Mouse (Mus musculus): Measurements from ENCODE around the gene Gfod1. TPM values are rescaled to one million over a fixed set of nuclear protein-coding genes. Genes with fewer than 3 reads are reported as not detected.

The Gfod1 gene
- polyA plus RNA-seq, 1 experiment from 2014 or later, result 0.67 TPM

DNA sequence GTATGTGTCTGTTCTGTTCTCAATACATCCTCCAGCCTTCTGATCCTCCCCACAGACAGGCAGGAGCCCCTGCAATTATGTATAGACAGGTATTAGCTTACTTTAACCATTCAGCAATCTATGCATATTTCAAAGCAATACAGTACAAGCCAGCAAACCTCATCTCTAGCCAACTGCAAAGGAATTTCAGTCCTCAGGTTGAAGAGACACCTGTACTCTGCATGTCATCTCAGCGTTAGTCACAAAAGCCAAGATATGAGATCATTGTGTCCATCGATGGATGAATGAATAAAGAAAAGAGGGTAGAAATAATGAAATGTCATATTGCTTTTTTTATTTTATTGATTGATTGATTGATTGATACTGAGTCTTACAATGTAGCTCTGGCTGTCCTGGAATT, 47.5 kb downstream of the Gfod1 start:
- H3K9me3 ChIP-seq, result no peaks in the 10 kb centered on the region
- WGBS, result 94% methylated on average over 2 of the region's 2 CpGs
- no peaks in the 10 kb centered on the region for H3K36me3 ChIP-seq
- no peak overlapping the region for H3K4me3 ChIP-seq
- no peak overlapping the region for H3K4me2 ChIP-seq (replicated peaks)
- H3K9ac ChIP-seq, result no peak overlapping the region
- no peak for ATAC-seq (ENCODE audit: low FRiP score, low read depth)
- no peaks in the 10 kb centered on the region for H3K4me1 ChIP-seq
- H3K27me3 ChIP-seq, result no peaks in the 10 kb centered on the region
- no peak overlapping the region for H3K27ac ChIP-seq

DNA sequence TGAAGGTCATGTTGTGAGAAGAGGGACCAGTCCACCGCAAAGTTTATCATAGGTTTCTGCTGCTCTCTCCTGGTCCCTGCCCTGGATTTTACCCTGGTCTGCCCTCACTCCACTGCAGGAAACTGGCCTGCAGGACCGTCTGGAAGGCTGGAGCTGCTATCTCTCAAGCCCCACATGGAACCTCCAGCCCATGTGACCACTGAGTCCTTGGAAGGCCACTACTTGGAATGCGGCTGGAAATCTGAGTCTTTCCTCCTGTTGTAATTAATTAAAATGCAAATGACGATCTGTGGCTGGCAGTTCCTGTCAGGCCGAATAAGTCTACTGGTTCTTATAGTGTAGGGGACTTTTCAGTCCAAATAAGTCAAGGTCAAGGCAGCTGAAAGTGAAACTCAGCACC, 50.4 kb downstream of the Gfod1 start:
- no peaks in the 10 kb centered on the region for H3K9me3 ChIP-seq
- 48% methylated on average over 5 of the region's 5 CpGs for WGBS
- no peak for ATAC-seq (ENCODE audit: low FRiP score, low read depth)
- no peaks in the 10 kb centered on the region for H3K27me3 ChIP-seq
- no peak overlapping the region for H3K4me2 ChIP-seq (replicated peaks)
- H3K4me1 ChIP-seq, result peaks cover 9% of the 10 kb centered on the region; the same call in 1 of the 2 replicates
- no peaks in the 10 kb centered on the region for H3K36me3 ChIP-seq
- no peak overlapping the region for H3K9ac ChIP-seq
- no peak overlapping the region for H3K4me3 ChIP-seq
- H3K27ac ChIP-seq, result no peak overlapping the region

DNA sequence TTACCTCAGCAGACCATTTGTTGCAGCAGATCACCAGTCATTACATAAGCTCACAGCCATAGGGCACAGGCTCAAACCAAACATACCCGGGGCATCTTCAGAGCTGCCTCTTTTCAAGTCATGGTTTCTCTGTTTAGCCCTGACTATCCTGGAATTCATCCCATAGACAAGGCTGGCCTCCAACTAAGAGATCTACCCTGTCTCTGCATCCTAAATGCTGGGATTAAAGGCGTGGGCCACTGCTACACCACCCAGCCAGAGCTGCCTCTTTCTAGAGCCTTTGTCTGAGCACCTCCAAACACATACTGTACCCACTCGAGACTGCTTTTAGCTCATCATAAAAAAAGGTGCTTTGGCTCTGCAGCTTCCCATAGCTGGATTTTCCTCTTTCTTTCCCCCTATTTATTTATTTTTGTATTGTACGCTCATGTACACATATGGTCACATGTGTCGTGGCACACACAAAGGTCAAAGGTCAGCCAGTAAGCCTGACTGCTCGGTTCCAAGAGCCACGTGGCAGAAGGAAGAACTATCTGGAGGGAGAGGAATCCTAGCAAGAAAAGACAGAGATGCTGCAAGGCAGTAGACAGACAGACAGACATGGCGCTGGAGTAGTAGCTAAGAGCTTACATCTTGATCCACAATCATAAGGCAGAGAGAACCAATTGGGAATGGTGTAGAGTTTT, 51.7 kb downstream of the Gfod1 start:
- no peak overlapping the region for H3K9ac ChIP-seq
- H3K9me3 ChIP-seq, result no peaks in the 10 kb centered on the region
- H3K4me2 ChIP-seq (replicated peaks), result no peak overlapping the region
- H3K36me3 ChIP-seq, result no peaks in the 10 kb centered on the region
- ATAC-seq (ENCODE audit: low FRiP score, low read depth), result no peak
- peaks cover 9% of the 10 kb centered on the region; the same call in 1 of the 2 replicates for H3K4me1 ChIP-seq
- no peak overlapping the region for H3K27ac ChIP-seq
- no peaks in the 10 kb centered on the region for H3K27me3 ChIP-seq
- WGBS, result 85% methylated on average over 8 of the region's 8 CpGs
- no peak overlapping the region for H3K4me3 ChIP-seq

DNA sequence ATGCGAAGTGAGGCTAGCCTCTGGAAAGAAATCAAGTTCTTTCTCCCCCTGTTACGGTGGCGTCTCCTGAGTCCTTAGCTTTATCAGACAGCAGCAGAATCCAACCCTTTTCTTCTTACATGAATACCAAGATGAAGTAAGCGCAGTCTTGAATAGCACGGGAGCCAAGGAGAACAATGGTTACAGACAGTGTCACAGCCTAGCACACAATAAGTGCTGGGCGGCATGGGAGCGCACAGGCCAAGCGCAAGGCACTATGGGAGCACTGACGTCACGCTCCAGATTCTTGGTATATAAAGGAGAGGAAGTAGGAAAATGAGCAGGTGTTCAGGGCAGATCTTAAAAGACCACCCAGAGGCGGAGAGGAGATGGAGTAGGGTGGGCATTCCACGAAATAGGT, 52.6 kb downstream of the Gfod1 start:
- Histone ChIP-seq H3K4me3 (no peak overlapping the region), H3K9me3 (no peaks in the 10 kb centered on the region), H3K4me2 (replicated peaks) (no peak overlapping the region), H3K27me3 (no peaks in the 10 kb centered on the region), H3K4me1 (peaks cover 9% of the 10 kb centered on the region; the same call in 1 of the 2 replicates), H3K36me3 (no peaks in the 10 kb centered on the region), H3K9ac (no peak overlapping the region), H3K27ac (no peak overlapping the region)
- no peak for ATAC-seq (ENCODE audit: low FRiP score, low read depth)
- 88% methylated on average over 12 of the region's 12 CpGs for WGBS

DNA sequence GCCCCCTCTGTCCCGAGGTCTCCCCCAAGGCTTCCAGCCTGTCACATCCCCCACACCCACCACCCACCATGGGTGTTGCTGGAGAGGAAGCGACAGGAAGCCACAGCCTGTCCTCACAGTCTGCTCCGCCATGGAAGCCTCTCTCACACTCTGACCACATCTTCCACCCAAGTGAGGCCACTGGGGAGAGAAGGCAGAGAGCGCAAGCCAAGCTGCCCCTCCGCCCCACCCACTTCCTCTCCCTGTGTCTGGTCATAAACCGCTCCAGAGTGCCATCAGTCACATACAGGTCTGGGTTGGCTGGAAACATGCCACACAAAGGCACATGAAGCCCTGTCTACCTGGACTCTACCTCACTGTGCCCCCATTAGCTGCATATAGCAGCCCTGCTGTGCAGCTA, 53.3 kb downstream of the Gfod1 start:
- 66% methylated on average over 6 of the region's 6 CpGs for WGBS

DNA sequence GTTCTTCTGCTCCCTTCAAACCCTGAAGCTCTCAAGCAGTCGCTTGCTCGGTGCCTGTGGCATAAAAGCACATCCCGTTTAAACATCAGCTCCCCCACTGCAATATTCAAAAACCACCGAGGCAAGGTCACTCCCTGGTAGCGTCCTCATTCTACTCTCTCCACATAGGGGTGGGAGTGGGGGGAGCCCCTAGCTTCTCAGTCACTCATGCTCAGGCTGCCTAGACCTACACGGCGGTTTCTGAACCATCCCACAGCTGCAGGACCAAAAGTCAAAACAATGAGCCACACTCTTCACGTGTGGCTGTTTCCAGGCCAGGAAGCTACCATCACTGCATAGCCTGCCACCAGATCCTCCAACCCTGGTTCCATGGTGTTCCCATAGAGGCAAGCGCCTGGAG, 53.9 kb downstream of the Gfod1 start:
- no peak overlapping the region for H3K4me2 ChIP-seq (replicated peaks)
- no peak overlapping the region for H3K4me3 ChIP-seq
- WGBS, result 83% methylated on average over 9 of the region's 9 CpGs
- no peaks in the 10 kb centered on the region for H3K9me3 ChIP-seq
- peaks cover 9% of the 10 kb centered on the region; the same call in 1 of the 2 replicates for H3K4me1 ChIP-seq
- H3K9ac ChIP-seq, result no peak overlapping the region
- no peak overlapping the region for H3K27ac ChIP-seq
- no peaks in the 10 kb centered on the region for H3K27me3 ChIP-seq
- ATAC-seq (ENCODE audit: low FRiP score, low read depth), result no peak
- H3K36me3 ChIP-seq, result no peaks in the 10 kb centered on the region

More for the DNA sequence above, 53.3 kb downstream of the Gfod1 start:
- no peak overlapping the region for H3K27ac ChIP-seq
- ATAC-seq (ENCODE audit: low FRiP score, low read depth), result no peak
- no peaks in the 10 kb centered on the region for H3K27me3 ChIP-seq
- peaks cover 9% of the 10 kb centered on the region; the same call in 1 of the 2 replicates for H3K4me1 ChIP-seq
- H3K36me3 ChIP-seq, result no peaks in the 10 kb centered on the region
- no peak overlapping the region for H3K9ac ChIP-seq
- H3K4me2 ChIP-seq (replicated peaks), result no peak overlapping the region
- no peaks in the 10 kb centered on the region for H3K9me3 ChIP-seq
- no peak overlapping the region for H3K4me3 ChIP-seq

DNA sequence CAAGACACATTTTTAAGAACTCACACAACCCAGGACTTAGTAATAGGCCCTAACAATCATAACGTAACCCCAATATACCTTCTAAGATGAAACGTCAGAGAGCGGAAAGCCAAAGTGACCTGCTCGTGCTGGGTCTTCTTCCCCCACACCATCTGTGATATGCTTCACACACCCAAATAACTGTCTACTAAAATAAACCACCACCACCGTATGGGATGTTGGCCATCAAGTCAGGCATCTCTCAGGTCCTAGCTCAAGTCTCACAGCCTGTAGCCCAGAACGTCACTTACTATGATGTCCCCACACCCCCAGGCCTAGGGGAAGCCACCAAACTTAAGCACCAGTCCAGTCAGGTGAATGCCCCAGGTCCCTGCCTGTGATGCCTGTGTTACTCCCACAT, 55.6 kb downstream of the Gfod1 start:
- H3K4me1 ChIP-seq, result peaks cover 20% of the 10 kb centered on the region
- H3K4me2 ChIP-seq (replicated peaks), result no peak overlapping the region
- no peak overlapping the region for H3K4me3 ChIP-seq
- WGBS, result 91% methylated on average over 6 of the region's 6 CpGs
- no peaks in the 10 kb centered on the region for H3K27me3 ChIP-seq
- no peak overlapping the region for H3K27ac ChIP-seq
- no peak overlapping the region for H3K9ac ChIP-seq
- H3K9me3 ChIP-seq, result no peaks in the 10 kb centered on the region
- ATAC-seq (ENCODE audit: low FRiP score, low read depth), result no peak
- H3K36me3 ChIP-seq, result no peaks in the 10 kb centered on the region

DNA sequence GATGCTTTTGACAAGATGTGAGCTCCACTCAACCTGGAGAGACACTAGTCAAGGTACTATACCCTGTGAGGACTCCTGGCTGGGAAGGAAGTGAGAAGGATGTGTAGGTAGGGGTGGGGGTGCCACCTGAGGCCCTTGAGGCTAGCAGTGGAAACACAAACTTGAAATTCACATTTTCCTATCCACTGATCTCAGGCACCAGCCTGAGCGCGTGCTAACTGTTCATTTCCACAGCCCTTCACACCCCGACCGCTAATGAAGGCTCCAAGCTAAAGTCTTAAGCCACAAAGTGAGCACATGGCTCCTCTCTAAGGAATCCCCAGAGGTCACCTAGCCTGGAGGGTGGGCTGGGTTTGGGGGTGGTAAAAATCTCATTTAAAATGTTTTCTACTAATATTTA, 57.1 kb downstream of the Gfod1 start:
- no peak overlapping the region for H3K4me3 ChIP-seq
- H3K27ac ChIP-seq, result no peak overlapping the region
- H3K27me3 ChIP-seq, result no peaks in the 10 kb centered on the region
- no peak for ATAC-seq (ENCODE audit: low FRiP score, low read depth)
- no peaks in the 10 kb centered on the region for H3K9me3 ChIP-seq
- peaks cover 26% of the 10 kb centered on the region for H3K4me1 ChIP-seq
- no peaks in the 10 kb centered on the region for H3K36me3 ChIP-seq
- WGBS, result 91% methylated on average over 4 of the region's 4 CpGs
- H3K9ac ChIP-seq, result no peak overlapping the region
- H3K4me2 ChIP-seq (replicated peaks), result no peak overlapping the region

DNA sequence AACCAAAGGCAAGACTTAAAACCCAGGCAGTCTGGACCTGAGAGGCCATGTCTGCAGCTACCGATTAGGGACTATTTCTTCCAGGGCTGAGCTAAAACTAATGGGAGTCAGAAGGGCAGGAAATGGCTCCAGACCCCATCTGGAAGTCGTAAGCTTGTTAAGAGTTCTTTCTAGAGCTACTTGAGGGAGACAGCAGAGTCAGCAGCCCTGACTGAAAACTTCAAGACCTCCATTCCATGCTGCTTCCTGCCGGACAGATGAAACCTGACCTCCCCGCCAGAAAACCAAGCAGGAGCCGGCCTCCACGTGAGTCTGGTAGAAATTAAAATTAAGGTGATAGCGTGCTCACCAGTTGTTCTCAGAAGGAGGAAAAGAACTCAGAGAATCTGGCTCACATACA, 60.2 kb downstream of the Gfod1 start:
- H3K36me3 ChIP-seq, result no peaks in the 10 kb centered on the region
- no peaks in the 10 kb centered on the region for H3K9me3 ChIP-seq
- H3K9ac ChIP-seq, result no peak overlapping the region
- H3K4me2 ChIP-seq (replicated peaks), result 0 out of 2 replicates have a peak overlapping the region, but pooled peaks have one; percentile 3
- WGBS, result 16% methylated on average over 7 of the region's 7 CpGs
- H3K4me3 ChIP-seq, result no peak overlapping the region
- peaks cover 30% of the 10 kb centered on the region for H3K4me1 ChIP-seq
- peak overlapping the region; percentile 59; the same call in 1 of the 2 replicates for H3K27ac ChIP-seq
- H3K27me3 ChIP-seq, result no peaks in the 10 kb centered on the region
- ATAC-seq (ENCODE audit: low FRiP score, low read depth), result peak; percentile 62; the same call in 1 of the 2 replicates

DNA sequence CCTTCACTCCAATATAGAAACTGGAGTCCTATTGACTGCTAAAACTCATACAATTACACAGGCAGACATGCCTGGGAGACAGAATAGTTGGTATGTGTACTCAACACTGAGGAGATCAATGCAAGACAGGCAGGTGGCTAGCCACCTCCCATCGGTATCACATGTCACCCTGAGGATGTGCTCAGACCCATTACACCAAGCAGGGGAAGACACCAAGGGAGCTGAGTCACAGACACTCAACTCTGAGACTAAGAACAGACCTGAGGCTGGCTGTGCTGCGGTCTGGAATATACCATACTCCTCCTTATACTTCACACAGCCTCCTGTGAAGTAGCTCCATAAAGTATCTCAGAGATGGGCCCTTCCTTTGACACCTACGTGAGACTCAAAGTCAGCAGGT, 60.7 kb downstream of the Gfod1 start:
- peak overlapping the region; percentile 59; the same call in 1 of the 2 replicates for H3K27ac ChIP-seq
- H3K4me1 ChIP-seq, result peaks cover 30% of the 10 kb centered on the region
- no peaks in the 10 kb centered on the region for H3K27me3 ChIP-seq
- H3K36me3 ChIP-seq, result no peaks in the 10 kb centered on the region
- H3K9ac ChIP-seq, result no peak overlapping the region
- WGBS, result 91% methylated on average over 3 of the region's 3 CpGs
- H3K4me2 ChIP-seq (replicated peaks), result no peak overlapping the region
- H3K4me3 ChIP-seq, result no peak overlapping the region
- ATAC-seq (ENCODE audit: low FRiP score, low read depth), result no peak
- no peaks in the 10 kb centered on the region for H3K9me3 ChIP-seq

DNA sequence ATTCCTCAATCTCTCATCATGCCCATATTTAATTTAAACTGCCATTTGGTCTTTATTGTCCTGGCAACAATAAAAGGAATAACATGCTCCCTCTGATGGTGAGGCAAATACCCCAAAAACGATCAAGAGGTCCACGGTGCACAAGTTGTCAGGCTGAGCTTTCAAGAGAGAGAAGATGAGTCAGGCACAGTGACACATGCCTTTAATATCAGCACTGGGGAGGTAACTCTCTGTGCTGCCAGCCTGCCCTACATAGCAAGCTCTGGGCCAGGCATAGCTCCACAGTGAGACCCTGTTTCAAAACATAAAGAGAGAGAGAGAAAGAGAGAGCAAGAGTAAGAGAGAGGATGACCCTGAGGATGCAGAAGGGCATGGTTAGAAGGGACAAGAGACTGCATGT, 62.2 kb downstream of the Gfod1 start:
- 73% methylated on average over 2 of the region's 2 CpGs for WGBS
- Histone ChIP-seq H3K27me3 (no peaks in the 10 kb centered on the region), H3K9me3 (no peaks in the 10 kb centered on the region), H3K36me3 (no peaks in the 10 kb centered on the region), H3K4me1 (peaks cover 37% of the 10 kb centered on the region), H3K27ac (no peak overlapping the region; the same call in 1 of the 2 replicates), H3K4me2 (replicated peaks) (no peak overlapping the region), H3K4me3 (no peak overlapping the region), H3K9ac (no peak overlapping the region)
- no peak for ATAC-seq (ENCODE audit: low FRiP score, low read depth)

DNA sequence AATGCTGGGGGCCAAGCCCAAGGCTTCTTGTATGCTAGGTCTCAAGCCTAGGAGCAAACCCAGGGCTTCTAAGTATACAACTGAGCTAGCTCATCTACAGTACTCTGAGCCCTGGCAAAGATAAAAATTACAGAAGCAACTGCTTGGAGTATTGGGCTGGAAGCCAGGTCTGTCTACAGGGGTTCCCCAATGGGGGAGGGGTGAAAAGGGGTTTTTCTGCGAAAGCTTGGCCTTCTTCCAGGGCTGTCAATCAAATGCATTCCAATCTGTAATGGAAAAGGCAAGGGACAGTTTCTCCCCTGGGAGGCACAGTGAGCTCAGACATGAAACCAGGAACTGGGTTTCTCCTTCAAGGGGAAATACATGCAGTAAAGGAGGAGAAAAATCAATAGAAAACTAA, 62.9 kb downstream of the Gfod1 start:
- Histone ChIP-seq H3K36me3 (no peaks in the 10 kb centered on the region), H3K4me3 (no peak overlapping the region), H3K9ac (no peak overlapping the region), H3K9me3 (no peaks in the 10 kb centered on the region), H3K4me2 (replicated peaks) (0 out of 2 replicates have a peak overlapping the region, but pooled peaks have one; percentile 3), H3K27ac (peak overlapping the region; percentile 48; the same call in 1 of the 2 replicates), H3K27me3 (no peaks in the 10 kb centered on the region), H3K4me1 (peaks cover 37% of the 10 kb centered on the region)
- no peak for ATAC-seq (ENCODE audit: low FRiP score, low read depth)
- 4% methylated on average over 1 of the region's 1 CpGs for WGBS

DNA sequence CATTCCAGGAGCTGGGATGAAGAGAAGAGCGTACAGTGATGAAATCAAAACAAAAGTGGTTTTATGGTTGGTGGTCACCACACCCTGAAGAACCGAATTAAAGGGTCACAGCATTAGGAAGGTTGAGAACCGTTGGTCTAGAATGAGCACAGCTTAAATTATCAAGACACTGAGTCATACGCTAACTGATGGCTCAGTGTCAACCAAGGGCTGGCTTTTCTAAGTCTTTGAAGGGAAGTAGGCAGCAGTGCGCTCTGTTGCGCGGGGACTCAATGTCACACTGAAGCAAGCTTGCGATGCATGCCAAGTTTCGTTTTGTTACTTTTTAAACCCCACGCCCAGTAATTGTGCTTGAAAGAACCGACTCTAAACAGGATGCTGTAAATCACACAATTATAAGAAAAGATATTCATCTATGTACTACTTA, 64.2 kb downstream of the Gfod1 start:
- no peak for ATAC-seq (ENCODE audit: low FRiP score, low read depth)
- Histone ChIP-seq H3K27me3 (no peaks in the 10 kb centered on the region), H3K9ac (no peak overlapping the region), H3K36me3 (no peaks in the 10 kb centered on the region), H3K4me2 (replicated peaks) (no peak overlapping the region), H3K9me3 (no peaks in the 10 kb centered on the region), H3K4me1 (peaks cover 43% of the 10 kb centered on the region), H3K4me3 (no peak overlapping the region), H3K27ac (no peak overlapping the region)
- WGBS, result 86% methylated on average over 11 of the region's 11 CpGs

All from limb, embryonic 13.5 days (tissue).